Mouse (Mus musculus) cerebellum, adult (tissue): Measurements from ENCODE around the gene Gm49318.
A peak's percentile ranks its signal among the peaks of the same experiment; 100 is the strongest.

ENCODE experiments used
- ATAC-seq: cut with Nextera tagmentation; 2 replicates; pipeline ENCODE4 v1.9.2; 2017; ENCODE audit warnings: mild to moderate bottlenecking, moderate library complexity, mixed read lengths; ENCODE audit not compliant: insufficient number of reproducible peaks, low FRiP score, low TSS enrichment

Gm49318 gene

DNA sequence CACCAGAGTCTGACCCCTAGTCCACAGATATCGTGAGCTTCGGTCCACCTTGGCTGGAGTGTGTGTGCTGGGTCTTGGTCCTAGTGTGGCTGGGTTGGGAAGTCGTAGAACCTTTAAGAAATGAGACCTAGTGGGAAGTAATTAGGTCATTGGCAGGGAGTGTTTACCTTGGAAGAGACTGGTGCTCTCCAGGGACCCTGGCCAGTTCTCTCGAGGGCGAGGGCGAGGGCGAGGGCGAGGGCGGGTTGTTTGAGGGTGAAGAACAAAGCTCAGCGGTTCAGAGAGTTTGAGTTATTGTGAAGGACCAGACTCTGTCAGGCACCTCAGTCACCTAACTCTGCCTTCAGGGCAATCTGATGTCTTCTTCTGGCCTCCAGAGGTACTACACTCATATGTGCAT lies 33.2 kb downstream of the Gm49318 start:
- ATAC-seq: no peak

DNA sequence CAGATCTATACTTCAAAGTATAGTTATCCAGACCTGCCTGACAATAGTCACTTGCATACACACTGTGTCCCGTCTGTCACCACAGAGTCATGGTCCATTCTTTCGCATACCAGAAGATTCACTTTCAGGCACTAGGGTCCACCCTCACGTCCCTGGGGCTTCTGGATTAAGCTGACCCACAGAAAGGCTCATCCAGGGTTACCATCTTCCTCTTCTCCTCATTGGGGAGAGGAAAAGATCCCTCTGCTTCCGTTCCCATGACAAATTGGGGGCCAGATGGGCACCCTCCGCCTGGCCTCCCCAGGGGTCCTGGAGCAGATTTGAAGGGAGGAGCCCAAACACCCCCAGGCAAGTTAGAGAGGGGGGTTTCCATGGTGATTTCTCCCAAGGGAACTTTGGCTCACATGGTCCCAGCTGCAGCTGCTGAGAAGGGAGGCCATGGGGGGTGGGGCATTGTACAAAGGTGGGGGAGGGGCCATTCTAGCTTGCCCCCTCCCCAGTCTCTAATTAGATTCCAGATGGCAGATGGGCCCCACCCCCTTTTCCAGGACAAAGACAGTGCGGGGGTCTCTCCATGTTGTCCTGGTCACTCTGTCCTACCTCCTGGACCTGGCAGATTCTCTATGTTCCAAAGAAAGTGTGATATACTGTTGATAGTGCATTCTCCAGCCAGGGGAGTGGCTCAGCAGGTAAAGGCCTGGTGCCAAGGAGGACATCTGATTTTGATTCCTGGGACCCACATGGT lies 35.6 kb downstream of the Gm49318 start:
- no peak for ATAC-seq

DNA sequence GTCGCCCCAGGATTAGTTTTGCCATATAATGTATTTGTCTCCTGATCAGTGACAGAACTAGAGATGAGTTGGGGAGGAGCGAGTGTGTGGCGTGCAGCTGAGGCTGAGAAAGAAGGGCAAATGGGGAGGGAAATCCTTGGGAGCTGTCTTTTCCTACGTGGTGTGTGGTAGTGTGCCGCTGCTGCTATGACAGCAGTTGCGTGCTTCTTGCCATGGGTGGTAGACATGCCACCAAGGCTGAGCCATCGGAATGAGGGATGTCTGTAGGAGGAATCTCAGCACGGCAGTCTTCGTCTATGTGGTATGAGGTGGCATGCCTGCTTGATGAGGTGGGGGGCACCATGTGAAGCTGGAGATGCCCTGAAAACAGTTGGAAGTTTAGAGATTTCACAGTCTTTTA lies 40.7 kb downstream of the Gm49318 start:
- no peak for ATAC-seq

DNA sequence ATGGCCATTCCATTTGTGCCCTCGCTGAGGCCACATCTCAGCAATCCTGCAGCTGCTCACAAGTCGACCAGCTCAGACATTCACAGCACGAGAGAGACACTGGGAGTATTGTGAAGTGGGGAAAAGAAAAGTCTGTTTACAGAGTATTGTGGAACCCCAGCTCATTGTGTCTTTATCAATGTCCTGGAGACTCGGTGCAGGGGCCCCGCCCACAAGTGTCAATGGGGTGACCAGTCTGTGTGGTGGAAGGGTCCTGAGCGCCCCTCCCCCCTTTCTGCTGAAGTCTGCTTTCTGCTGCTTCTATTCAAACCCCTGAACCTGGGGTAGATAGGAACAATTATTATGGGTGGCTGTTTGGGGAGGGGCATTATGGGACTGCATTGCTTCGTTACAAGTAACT lies 42.6 kb downstream of the Gm49318 start:
- no peak for ATAC-seq

DNA sequence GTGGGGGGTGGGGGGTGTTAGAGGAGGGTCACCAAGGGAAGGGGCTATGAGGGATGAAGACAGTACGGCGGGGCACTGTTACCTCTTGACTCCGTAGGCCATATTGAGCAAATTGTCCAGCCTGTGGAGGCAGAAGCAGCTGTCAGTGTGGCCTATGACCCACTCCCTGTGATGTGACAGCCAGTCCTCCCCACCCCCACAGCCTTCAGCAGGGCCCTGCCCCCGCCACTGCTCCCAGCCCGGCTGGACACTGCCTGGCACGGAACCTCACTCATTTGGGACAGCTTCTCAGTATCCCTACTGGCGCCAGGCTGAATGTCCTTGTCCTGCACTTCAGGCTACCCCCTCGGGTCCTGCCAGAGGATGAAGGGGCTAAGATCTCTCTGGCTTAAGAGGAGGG lies 46.5 kb downstream of the Gm49318 start:
- ATAC-seq: no peak

DNA sequence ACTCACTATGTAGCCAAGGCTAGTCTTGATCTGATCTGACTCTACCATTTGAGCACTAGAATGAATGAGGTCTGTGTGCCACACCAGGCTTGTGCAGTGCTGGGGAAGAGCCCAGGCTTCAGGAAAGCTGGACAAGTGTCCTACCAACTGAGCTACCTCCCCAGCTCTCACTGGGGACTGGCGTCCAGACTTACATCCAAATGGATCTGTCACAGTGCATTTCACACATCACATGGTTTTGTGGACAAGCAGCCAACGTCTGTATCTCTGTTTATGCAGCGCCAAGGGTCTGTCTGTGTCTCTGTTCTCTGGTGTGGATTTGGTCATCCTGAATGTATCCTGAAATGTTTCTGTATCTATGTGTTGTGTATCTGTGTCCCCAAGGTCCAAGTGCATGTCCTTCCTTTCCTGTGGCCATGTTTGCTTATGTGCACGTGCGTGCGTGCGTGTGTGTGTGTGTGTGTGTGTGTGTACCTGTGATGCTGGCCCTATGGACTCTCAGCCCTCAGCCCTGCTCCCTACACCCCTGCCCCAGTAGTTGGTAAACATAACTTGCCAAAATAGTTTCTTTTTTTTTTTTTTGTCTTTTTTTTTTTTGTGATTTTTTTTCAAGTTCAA lies 53.7 kb downstream of the Gm49318 start:
- ATAC-seq: peak; percentile 84

DNA sequence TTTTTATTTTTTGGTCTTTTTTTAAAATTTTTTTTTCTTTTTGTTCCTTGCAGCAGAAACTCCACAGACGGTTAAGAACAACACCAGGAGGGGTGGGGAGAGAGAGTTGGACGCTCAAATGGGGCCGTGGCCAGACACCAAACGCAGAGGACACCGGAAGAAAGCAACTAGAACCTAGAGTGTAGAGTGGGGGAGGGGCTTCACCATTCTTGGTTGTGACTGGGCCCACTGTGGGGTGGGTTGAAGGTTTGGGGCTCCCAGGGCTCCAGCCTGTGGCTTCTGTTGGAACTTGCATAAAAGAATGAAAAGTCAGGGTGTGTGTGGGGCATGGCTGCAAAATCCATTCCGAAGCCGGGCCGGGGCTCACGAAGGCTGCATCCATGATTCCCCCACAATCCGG lies 54.8 kb downstream of the Gm49318 start:
- ATAC-seq: no peak

DNA sequence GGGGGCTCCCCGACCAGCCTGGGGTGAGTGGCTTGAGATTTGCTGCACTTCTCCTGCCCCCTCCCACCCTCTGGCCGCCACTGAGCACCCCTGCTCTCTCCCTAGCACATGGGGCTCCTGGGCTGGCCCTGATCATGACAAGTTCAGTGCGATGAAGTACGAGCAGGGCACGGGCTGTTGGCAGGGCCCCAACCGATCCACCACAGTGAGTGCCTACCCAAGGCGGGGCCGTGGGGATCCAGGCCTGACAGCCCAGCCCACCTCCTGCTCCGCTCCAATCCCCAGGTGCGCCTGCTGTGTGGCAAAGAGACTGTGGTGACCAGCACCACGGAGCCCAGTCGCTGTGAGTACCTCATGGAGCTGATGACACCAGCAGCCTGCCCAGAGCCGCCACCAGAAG lies 58.3 kb downstream of the Gm49318 start:
- no peak for ATAC-seq

DNA sequence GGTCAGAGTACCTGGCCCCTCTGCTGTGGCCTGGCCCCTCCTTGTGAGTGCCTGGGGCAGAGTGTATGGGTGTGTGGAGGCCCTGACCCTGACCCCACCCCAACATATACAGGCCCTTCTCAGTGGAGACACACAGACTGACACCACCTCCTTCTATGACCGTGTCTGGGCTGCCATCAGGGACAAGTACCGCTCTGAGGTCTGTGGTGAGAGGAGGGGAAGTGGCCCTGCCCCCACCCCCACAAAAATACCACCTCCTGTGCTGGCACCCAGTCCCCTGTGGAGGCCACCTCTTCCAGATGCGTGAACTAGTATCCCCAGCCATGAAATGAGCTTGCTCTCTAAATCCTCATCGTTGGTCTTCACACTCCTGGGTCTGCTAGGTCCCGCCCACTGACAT lies 60.0 kb downstream of the Gm49318 start:
- ATAC-seq: no peak

DNA sequence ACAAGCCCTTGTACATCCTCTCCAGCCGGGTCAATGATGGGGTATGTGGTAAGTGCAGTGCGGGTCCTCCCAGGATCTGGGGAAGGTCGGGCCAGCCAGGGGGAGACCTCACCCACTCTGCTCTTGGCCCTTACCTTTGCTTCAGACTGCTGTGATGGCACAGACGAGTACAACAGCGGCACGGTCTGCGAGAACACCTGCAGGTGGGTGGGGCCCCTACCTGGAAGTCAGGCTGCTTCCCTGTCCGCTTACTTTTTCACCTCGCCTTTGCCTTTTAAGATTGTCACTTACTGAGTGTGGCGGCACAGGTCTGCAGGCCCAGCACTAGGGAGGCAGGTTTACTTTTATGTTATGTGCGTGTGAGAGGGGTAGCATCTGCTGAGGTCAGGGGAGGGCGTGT lies 66.5 kb downstream of the Gm49318 start:
- ATAC-seq: no peak

DNA sequence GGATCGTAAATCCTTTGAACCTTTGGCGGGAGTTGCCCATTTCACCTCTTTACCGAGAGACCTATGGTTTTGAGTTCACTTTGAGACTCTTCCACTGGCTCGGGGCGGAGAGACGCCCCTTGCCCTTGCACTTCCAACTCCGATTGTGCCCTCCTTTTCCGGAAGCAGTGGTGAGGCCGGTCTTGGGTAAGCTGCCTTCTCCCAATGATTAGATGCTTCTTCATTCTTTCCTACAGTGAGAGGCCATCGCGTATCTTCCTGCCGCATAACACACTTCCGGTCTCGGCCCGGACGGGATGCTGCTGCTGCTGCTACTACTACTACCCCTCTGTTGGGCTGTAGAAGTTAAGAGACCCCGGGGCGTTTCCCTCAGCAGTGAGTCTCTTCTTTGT lies 67.9 kb downstream of the Gm49318 start:
- no peak for ATAC-seq

DNA sequence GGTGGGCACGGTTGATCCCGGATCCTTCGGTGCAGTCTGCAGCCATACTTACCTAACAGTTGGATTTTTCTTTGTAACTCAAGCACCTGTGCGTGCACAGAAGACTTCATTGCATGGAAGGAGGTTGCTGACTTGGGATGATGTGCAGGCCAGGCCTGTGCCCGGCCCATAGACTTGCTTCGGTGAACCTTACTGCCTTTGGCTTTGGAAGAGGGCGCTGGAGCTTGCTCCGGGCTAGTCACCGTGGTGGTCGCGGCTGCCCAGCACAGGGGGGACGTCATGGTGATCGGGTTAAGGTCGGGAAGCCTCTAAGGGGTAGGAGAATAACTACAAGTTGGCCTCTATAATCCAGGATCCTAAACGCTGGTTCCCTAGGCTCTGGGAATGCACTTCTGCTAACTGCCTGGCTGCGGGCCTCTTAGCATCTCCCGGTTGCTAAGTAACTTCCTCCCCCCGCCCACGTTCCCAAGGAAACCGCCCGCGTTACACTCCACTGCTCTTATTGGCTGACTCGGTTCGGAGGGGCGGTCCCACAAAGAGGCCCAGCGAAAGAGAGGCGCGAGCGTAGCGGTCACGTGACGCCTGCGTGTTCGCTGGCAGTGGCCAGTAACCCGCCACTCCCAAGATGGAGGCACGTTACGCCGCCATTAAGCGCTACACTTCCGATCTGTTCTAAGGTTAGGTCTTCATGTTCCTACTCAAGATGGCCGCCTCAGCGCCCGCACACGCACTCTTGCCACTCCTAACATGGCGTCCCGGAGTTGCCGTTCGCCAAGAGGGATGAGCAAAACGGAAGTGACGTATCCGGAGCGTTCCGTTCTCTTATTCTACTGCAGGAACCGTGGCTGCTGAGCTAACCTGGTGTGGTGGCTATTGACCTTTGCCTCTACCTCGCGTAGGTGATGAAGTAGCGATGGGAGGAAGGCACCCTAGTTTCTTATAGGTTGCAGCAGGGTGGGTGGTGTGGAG lies 68.6 kb downstream of the Gm49318 start, which contains the start of the genes Ccdc151 and Prkcsh:
TSS of gene Ccdc151 (minus strand) at position 441 of the 969 bp plus-strand sequence.
TSS of gene Prkcsh (plus strand) at position 613 of the 969 bp plus-strand sequence.
- ATAC-seq: peak; percentile 93

DNA sequence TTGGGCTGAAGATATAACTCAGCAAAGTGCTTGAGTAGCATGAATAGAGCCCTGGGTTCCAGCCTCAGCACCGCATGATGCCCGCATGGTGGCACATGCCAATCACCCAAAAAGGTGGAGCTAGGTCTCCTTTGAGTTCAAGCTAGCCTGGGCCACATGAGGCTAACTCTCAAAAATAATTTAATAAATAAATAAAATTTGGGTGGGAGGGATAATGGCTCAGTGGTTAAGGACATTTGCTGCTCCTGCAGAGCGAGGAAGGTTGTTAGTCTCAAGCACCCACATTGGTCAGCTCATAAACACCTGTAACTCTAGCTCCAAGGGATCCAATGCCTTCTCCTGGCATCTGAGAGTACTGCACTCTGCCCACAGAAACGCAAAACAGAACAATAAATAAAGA lies 69.4 kb downstream of the Gm49318 start:
- no peak for ATAC-seq

DNA sequence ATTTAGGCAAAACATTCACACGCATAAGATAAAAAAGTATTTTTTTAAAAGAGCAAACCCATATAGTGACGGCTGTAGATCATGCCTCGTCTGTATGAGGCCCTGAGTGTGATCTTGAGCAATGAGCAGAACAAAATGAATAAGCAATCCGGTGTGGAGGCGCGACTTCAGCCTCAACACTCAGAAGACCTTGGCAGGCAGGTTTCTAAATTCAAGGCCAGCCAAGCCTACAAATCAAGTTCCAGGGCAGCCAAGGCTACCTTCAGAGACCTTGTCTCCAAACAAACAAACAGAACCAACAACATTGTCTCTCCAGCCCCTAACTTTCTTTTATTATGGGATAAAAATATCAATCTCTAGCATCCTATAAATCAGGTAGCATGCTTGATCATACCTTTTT lies 70.8 kb downstream of the Gm49318 start:
- no peak for ATAC-seq

DNA sequence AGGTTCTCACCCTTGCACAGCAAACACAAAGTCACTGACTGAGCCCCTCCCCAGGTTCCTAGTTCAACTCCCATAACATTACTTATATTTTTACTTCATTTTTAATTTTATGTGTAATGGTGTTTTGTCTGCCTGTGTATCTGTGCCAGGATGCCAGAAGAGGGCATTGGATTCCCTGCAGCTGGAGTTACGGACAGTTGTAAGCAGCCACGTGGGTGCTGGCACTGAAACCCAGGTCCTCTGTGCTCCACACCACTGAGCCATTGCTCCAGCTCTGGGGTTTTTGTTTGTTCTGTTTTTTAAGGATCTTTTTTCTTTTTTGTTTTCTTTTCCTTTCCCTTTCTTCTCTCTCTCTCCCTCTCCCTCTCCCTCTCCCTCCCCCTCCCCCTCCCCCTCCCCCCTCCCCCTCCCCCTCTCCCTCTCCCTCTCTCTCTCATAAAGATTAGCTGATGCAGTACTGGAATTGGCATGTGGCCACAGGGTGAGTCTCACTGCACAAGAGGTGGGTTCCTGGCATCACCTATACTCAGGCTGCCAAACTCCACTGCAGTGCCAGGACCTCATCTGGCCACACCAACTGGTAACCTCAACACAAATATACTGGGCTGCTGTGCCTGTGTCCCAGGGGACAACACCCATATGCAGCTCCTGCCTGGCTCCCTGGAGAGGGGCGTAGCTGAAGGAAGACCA lies 74.7 kb downstream of the Gm49318 start:
- ATAC-seq: no peak

DNA sequence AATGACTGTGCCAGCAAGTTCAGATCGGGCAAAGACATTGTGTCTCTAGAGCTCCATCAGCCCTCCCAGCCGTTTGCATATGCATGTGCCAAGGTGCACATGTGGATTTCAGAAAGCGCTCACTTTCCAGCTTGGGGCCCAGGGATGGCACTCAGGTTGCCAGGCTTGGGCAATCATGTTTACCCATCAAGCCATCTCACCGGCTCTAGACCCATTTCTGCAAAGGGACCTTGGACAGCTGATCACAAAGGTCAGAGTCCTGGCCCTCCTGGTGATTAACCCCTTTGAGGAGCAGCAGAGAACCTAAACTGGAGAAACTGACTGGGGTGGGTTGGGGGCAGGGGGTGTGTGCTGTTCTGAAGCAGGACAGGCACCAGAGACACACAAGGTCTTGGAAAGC lies 78.8 kb downstream of the Gm49318 start:
- no peak for ATAC-seq

DNA sequence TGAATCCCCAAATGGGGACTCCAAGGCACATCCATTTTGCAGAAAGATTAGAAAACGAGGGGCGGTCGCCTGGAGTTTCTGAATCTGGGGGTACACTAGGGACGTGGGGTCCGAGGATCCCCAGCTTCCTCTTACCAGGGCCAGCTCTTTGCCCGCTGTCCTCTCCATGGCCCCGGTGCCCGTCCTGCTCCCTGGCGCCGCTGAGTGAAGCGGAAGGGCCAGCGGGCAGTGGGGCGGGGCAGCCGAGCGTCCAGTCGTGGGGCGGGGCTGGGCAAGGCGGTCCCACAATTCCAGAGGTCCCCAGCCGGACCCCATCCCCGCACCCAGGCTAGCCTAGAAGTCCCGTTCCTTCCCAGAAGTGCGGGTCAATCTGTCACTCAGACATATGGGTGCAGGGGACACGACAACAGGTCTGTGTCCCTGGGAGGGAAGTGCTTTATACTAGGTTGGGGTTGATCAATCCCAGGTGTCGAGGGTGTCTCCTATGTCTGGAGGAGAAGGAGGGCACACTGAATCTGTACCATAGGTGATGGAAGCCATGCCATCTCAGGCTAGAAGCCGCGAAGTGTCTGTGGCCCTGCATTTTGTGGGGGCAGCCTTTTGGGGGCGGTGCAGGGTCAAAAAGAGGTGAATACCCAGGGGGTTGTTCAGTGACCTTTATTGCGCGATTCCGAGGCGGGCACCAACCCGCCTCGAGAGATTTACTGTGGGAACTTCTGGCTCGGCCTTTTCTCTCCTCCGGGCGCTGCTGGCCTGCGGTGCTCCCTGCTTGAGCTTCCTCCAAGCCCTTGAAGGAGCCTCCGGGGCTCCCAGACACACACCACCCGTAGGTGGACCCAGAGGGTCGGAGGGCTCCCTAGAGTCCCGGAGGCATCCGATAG lies 81.6 kb downstream of the Gm49318 start, which contains the start of gene Rgl3:
TSS of gene Rgl3 (minus strand) at position 217 of the 881 bp plus-strand sequence.
- peak; percentile 50 for ATAC-seq

DNA sequence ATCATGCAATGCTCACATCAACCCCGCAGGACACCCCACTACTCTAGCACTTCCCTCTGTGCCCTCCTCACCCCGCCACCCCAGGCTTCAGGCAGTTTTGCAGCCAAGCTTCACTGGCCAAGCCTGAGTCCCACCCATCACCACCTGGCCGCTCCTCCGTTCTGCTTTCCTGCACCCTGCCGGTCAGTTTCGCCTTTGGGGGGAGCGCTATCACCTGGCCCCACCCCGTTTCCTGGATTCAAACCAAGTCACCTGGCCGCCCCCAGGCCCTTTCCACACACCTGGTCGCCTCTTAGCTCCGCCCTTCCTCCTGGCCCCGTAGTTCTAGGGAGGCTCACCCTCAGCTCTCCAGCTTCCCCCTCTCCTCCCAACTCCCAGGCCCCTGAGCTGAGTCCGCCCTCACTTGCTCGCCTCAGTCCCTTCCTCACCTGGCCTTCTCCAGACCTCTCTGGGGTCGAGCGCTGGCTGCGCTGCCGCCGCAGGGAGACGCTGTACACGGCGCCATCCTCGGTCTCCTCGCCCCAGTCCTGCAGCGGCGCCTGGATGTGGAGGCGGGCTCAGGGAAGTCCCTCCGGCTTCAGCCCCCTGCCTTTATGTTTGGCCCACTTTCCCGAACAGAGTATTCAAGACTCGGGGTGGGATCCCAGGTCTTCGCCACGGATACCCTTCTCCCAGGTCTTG lies 82.5 kb downstream of the Gm49318 start:
- ATAC-seq: peak; percentile 39; the same call in 1 of the 2 replicates
